Mouse (Mus musculus) myocyte (in vitro differentiated cells): ENCODE measurements around the gene Nbl1. TPM values are rescaled to one million over a fixed set of nuclear protein-coding genes. Genes with fewer than 3 reads are reported as not detected.

Source experiments
- H3K27me3 ChIP-seq: one replicate; pipeline ENCODE4 v1.6.1; 2011; ENCODE audit not compliant: control insufficient read depth, insufficient read depth, insufficient read length
- H3K36me3 ChIP-seq: one replicate; pipeline ENCODE4 v1.6.1; 2011; ENCODE audit not compliant: control insufficient read depth, insufficient read depth
- H3K4me2 ChIP-seq: one replicate; pipeline ENCODE4 v1.6.1; 2011; ENCODE audit warnings: low read depth, control low read depth
- H3K4me3 ChIP-seq: one replicate; pipeline ENCODE4 v1.5.1; 2011; ENCODE audit warnings: mild to moderate bottlenecking, control low read depth, moderate library complexity
- H3K79me2 ChIP-seq: one replicate; pipeline ENCODE4 v1.6.1; 2011; ENCODE audit not compliant: control insufficient read depth, insufficient read depth
- H3ac ChIP-seq: one replicate; pipeline ENCODE4 v1.6.1; 2011; ENCODE audit not compliant: control insufficient read depth, insufficient read length
- CEBPB ChIP-seq: IDR thresholded peaks from 2 replicates; pipeline ENCODE4 v1.6.1; 2011; ENCODE audit warnings: mild to moderate bottlenecking, moderate library complexity; ENCODE audit not compliant: poor library complexity, insufficient read depth, severe bottlenecking
- E2F4 ChIP-seq: IDR thresholded peaks from one replicate; pipeline ENCODE4 v1.6.1; 2011; ENCODE audit warnings: mild to moderate bottlenecking, control low read depth, moderate library complexity; ENCODE audit not compliant: insufficient read depth
- MAX ChIP-seq: IDR thresholded peaks from one replicate; pipeline ENCODE4 v1.6.1; 2011; ENCODE audit warnings: low read depth, mild to moderate bottlenecking, control low read depth
- MYOD1 ChIP-seq, 3 experiments: IDR thresholded peaks; one replicate each; pipeline ENCODE4 v1.6.1; 2011; ENCODE audit warnings: control low read depth in 2 of 3, low read depth in 2 of 3, mild to moderate bottlenecking in 2 of 3, moderate library complexity in 1 of 3; ENCODE audit not compliant: insufficient read length in 2 of 3, control insufficient read depth in 1 of 3
- MYOG ChIP-seq, 3 experiments: IDR thresholded peaks; one replicate each; pipeline ENCODE4 v1.6.1; 2011; ENCODE audit warnings: control low read depth in 2 of 3, low read depth in 2 of 3, mild to moderate bottlenecking in 2 of 3; ENCODE audit not compliant: insufficient read length in 2 of 3, control insufficient read depth in 1 of 3, insufficient read depth in 1 of 3
- POLR2A ChIP-seq: IDR thresholded peaks from one replicate; pipeline ENCODE4 v1.6.1; 2011; ENCODE audit warnings: low read depth, mild to moderate bottlenecking, control low read depth, moderate library complexity; ENCODE audit not compliant: insufficient read length
- POLR2AphosphoS2 ChIP-seq: IDR thresholded peaks from one replicate; pipeline ENCODE4 v1.6.1; 2011; ENCODE audit warnings: low read depth, control low read depth; ENCODE audit not compliant: insufficient read length
- REST ChIP-seq: IDR thresholded peaks from one replicate; pipeline ENCODE4 v1.6.1; 2011; ENCODE audit warnings: mild to moderate bottlenecking, control low read depth, moderate library complexity; ENCODE audit not compliant: insufficient read depth, insufficient read length
- SRF ChIP-seq: IDR thresholded peaks from one replicate; pipeline ENCODE4 v1.6.1; 2011; ENCODE audit warnings: low read depth; ENCODE audit not compliant: control insufficient read depth, insufficient read length
- TCF12 ChIP-seq: IDR thresholded peaks from one replicate; pipeline ENCODE4 v1.6.1; 2011; ENCODE audit warnings: mild to moderate bottlenecking, control low read depth; ENCODE audit not compliant: poor library complexity, insufficient read depth, severe bottlenecking
- TCF3 ChIP-seq: IDR thresholded peaks from one replicate; pipeline ENCODE4 v1.6.1; 2011; ENCODE audit warnings: low read depth, control low read depth; ENCODE audit not compliant: insufficient read length
- USF1 ChIP-seq: IDR thresholded peaks from one replicate; pipeline ENCODE4 v1.6.1; 2011; ENCODE audit warnings: low read depth, mild to moderate bottlenecking, control low read depth, moderate library complexity
- polyA plus RNA-seq: library from polyadenylated mRNA; unstranded; fragments of >200 nt; fragmentation: generic; extraction: Trizol; gene quantifications from one replicate; pipeline ENCODE4 v1.2.1, GENCODE M21; 2012; ENCODE audit warnings: missing spikeins

Gene Nbl1
- polyA plus RNA-seq, 1 experiment: 42.2 TPM

GRCm38 (mm10) chr4:139081270-139081931 is 11.4 kb downstream of the Nbl1 start:
- no peaks in the 10 kb centered on the region for H3K79me2 ChIP-seq
- no peaks in the 10 kb centered on the region for H3K27me3 ChIP-seq
- no peak overlapping the region for H3ac ChIP-seq
- H3K4me3 ChIP-seq: no peak overlapping the region
- H3K4me2 ChIP-seq: no peak overlapping the region
- no peak for TF ChIP-seq POLR2AphosphoS2
- H3K36me3 ChIP-seq: no peaks in the 10 kb centered on the region

- H3K27me3 ChIP-seq: peaks cover 10% of the 10 kb centered on the region
These were observed 12.5 kb downstream of the Nbl1 start for GRCm38 (mm10) chr4:139080259-139080658.

GRCm38 (mm10) chr4:139079439-139079838 is 13.4 kb downstream of the Nbl1 start:
- Histone ChIP-seq H3K27me3 (peaks cover 18% of the 10 kb centered on the region), H3K4me2 (no peak overlapping the region), H3K4me3 (no peak overlapping the region), H3ac (no peak overlapping the region), H3K79me2 (no peaks in the 10 kb centered on the region), H3K36me3 (no peaks in the 10 kb centered on the region)
- TF ChIP-seq SRF (no peak), TCF12 (peak; percentile 70), MYOD1 (IDR thresholded peaks at IDR 0.05; ENCODE audit: control insufficient read depth in 1 of 3, insufficient read length in 2 of 3, low read depth in 2 of 3) (peak; percentile 91 to 99 (median 98)), TCF3 (peak; percentile 81), E2F4 (no peak), MYOG (IDR thresholded peaks at IDR 0.05; ENCODE audit: control insufficient read depth in 1 of 3, insufficient read depth in 1 of 3, insufficient read length in 2 of 3, low read depth in 2 of 3) (peak; percentile 74 to 90 (median 75))

More at GRCm38 (mm10) chr4:139080259-139080658, 12.5 kb downstream of the Nbl1 start:
- Histone ChIP-seq H3K36me3 (no peaks in the 10 kb centered on the region), H3K4me3 (no peak overlapping the region), H3K79me2 (no peaks in the 10 kb centered on the region), H3K4me2 (no peak overlapping the region), H3ac (no peak overlapping the region)
- TF ChIP-seq POLR2AphosphoS2: no peak
- TF ChIP-seq POLR2A: no peak
- TF ChIP-seq REST: no peak
- no peak for TF ChIP-seq MAX
- no peak for TF ChIP-seq TCF3
- no peak for TF ChIP-seq TCF12
- TF ChIP-seq USF1: no peak
- no peak for TF ChIP-seq MYOD1 (IDR thresholded peaks at IDR 0.05; ENCODE audit: control insufficient read depth in 1 of 3, insufficient read length in 2 of 3, low read depth in 2 of 3)

GRCm38 (mm10) chr4:139078726-139079125 is 14.1 kb downstream of the Nbl1 start:
- H3K27me3 ChIP-seq: peaks cover 25% of the 10 kb centered on the region
- TF ChIP-seq MYOG (IDR thresholded peaks at IDR 0.05; ENCODE audit: control insufficient read depth in 1 of 3, insufficient read depth in 1 of 3, insufficient read length in 2 of 3, low read depth in 2 of 3): no peak
- no peak overlapping the region for H3K4me2 ChIP-seq
- H3K4me3 ChIP-seq: no peak overlapping the region
- no peaks in the 10 kb centered on the region for H3K36me3 ChIP-seq
- no peak overlapping the region for H3ac ChIP-seq
- H3K79me2 ChIP-seq: no peaks in the 10 kb centered on the region

GRCm38 (mm10) chr4:139078313-139078712 is 14.5 kb downstream of the Nbl1 start:
- H3K36me3 ChIP-seq: no peaks in the 10 kb centered on the region
- peaks cover 29% of the 10 kb centered on the region for H3K27me3 ChIP-seq
- H3K4me3 ChIP-seq: no peak overlapping the region
- H3ac ChIP-seq: no peak overlapping the region
- H3K79me2 ChIP-seq: no peaks in the 10 kb centered on the region
- TF ChIP-seq SRF (no peak), MYOG (IDR thresholded peaks at IDR 0.05; ENCODE audit: control insufficient read depth in 1 of 3, insufficient read depth in 1 of 3, insufficient read length in 2 of 3, low read depth in 2 of 3) (no peak), E2F4 (no peak), MYOD1 (IDR thresholded peaks at IDR 0.05; ENCODE audit: control insufficient read depth in 1 of 3, insufficient read length in 2 of 3, low read depth in 2 of 3) (no peak), TCF12 (no peak), POLR2A (no peak), MAX (no peak), CEBPB (no peak), TCF3 (no peak), USF1 (no peak), REST (no peak), POLR2AphosphoS2 (no peak)
- no peak overlapping the region for H3K4me2 ChIP-seq
